Mouse (Mus musculus): ENCODE measurements around the gene Wdr63.
"Not testable (repeated sequence)": the region's sequence is repeated elsewhere in the genome, so short reads cannot be mapped to it uniquely, and the experiment has no call there.

Wdr63 gene

DNA sequence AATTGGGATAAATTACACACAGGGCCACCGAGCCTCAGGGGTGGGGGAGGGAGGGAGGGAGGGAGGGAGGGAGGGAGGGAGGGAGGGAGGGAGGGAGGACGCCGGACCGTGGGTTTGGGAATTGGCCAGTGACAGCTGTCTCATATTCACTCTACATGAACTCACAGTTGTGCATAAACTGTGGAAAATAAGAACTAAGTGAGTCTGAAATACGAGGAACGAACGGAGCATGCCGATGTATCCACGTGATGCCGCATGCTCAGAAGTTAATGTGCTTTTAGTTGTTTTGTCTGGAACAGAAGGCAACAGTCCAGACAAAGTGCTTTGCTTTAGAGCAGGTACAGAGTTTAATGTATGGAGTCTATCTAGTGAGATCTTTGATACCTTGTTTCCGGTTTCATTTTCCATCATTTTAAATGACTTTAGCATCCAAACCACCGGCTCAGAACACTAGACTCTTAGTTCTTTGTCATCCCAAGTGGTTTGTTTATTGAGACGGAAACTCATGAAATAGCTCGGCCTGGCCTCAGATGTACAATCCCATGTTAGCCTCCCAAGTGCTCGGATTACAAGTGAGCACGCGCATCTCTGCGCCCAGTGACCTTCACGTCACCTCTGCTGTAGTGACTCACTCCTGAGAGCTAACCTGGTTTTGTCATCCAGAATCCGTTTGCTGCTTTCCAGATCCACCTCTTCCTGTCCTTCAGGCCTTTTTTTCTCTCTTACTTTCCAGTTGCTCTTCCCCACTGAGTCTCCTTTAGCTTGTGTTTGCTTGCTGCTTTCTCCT lies 97.9 kb downstream of the Wdr63 start:
- DNase-seq = no peak

DNA sequence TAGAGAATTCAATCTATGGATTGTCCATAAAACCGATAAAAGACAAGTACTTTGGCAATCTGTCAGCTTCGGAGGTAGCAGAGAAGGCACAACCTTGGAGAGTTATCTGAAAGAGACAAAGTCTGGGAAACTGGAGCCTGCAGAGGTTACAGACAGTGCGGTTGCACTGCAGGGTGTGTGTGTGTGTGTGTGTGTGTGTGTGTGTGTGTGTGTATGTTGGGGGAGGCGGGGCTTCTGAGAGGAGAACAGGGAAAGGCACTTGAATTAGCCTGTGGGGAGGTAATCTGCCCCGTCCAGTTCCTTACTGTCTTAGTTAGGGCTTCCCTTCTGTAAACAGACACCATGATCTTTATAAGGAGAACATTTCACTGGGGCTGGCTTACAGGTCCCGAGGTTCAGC lies 100.1 kb downstream of the Wdr63 start:
- DNase-seq = no peak

DNA sequence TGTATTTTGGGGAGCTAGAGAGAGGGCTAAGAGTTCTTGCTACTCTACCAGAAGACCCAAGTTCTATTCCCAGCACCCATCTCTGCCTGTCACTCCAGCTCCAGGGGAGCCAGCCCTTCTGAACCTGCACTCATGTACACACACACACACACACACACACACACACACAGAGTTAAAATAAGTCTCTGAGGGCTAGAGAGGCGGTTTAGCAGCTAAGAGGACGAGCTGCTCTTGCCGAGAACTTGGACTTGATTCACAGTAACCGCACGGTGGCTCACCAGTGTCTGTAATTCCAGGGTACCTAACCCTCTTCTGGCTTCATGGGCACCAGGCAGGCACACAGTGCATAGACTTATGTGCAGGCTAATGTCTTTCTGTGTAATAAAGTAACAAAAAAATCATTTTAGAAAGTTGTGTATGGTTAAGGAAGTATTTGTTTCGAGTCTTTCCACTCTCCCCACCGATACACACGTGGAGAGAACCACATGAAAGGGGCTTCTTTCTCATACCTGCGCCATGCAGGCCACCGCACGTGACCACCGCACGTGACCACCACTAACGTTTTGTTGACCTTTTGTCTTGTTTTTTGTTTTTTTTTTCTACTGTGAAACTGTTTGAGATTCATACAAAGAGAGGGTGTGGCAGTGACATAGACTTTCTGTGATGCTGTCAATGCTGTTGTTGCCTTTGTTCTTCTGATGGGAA lies 103.4 kb downstream of the Wdr63 start:
- DNase-seq = no peak

DNA sequence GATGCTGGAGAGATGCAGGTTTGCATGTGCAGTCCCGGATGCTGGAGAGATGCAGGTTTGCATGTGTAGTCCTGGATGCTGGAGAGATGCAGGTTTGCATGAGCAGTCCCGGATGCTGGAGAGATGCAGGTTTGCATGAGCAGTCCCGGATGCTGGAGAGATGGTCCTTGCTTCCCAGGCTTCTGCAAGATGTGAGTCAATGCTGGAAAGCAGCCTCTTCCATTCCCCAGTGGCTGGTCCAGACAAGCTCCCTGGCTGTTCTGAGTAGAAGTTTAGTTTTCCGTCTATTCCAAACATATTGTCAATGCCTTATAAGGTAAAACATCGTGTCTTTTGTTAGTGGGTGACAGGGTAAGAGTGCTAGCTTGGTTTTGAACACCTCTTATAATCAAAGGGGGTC lies 111.4 kb downstream of the Wdr63 start:
- DNase-seq = not testable (repeated sequence)

DNA sequence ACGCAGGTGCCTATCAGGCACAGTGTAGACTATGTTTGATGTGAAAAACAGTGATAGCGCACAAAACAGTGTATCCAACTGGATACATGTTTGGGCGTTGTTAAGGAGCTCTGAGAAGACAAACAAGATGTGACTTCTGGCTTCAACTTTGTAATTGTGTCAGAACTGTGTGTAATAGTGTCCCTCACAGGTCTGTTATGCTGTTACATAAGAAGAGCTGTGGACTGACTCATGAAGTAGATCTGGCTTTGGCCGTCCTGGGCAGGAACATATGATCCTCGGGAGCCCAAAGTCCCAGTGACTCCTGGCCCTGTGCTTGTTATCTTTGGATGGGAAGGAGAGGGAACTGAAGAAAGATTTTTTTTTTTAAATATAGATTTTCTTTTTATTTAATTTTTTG lies 112.4 kb downstream of the Wdr63 start:
- DNase-seq = peak; percentile 48

DNA sequence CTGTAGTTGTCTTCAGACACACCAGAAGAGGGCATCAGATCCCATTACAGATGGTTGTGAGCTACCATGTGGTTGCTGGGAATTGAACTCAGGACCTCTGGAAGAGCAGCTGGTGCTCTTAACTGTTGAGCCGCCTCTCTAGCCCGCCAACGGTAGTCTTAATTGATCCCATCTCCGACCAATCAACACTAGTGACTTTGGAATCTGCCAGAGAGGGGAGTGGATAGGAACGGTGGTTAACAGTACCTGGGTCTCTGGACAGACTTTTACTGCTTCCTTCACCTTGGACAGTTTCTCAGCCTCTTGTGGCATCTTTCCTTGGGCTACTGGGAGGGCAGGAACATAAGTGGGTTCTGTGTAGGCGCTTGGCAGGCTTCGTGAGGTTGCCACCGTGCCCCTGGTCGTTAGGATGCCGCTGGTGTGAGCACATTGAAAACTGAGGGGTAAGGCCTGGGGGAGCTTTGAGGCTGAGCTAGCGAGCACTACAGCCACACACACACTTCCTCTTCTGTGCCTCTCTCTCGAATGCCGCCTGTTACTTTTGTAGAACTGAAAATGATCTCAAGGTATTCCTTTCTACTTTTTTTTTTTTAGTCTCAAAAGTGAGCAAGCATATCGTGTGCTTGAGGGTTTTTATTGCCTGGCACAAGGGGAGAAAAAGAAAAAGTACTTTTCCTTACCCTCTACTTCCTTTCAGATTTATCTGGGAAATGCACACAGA lies 114.3 kb downstream of the Wdr63 start:
- no peak for DNase-seq

DNA sequence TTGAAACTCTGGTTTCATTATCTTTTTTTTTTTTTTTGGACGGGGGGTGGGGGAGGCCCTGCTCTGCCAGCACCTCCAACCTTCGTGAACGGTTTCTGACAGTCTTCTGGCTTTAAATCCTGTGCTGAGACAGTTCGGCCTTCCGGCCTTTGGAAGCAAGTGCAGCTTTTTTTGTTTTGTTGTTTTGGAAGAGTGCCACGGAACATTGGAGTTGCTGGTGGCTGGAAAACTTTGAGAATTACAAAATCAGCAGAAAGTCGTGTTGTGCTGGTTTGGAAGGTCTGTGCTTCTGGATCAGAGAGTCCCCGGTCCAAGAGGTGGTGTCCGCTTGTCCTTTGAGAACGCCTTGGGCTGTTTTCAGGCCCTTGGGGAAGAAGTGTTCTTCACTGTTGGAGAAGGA lies 115.1 kb downstream of the Wdr63 start:
- DNase-seq = peak; percentile 97

DNA sequence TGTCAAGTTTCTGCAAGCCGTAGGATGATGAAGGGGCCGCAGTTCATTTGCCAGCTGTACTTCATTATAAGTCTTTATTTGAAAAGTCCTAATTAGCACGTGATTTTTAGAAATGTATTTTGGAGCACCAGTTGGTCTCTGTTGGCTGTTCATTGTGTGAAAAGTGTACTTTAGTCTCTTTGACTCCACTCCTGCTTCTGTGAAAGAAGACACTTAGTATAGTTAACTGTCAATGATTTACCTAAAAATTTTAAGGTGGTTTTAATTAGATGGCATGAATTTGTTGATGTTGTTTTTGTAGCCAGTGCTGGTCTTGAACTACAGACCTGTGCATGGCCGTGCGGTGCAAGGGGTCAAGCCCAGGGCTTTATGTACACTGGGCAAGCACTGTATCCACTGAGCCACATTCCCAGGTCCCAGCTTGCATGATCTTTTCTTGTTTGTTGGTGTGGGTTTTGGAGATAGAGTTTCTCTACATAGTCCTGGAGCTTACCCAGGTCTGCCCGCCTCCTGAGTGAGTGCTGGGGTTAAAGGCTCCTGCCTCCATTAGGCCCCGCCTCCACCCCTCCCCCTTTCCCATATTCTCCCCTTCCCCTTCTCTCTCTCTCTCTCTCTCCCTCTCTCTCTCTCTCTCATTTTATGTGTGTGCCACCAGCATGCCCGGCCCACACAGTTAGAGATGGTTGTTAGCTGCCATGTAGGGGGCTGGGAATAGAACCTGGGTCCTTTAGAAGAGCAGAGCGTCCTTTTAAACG lies 115.8 kb downstream of the Wdr63 start:
- peak; percentile 71 for DNase-seq

DNA sequence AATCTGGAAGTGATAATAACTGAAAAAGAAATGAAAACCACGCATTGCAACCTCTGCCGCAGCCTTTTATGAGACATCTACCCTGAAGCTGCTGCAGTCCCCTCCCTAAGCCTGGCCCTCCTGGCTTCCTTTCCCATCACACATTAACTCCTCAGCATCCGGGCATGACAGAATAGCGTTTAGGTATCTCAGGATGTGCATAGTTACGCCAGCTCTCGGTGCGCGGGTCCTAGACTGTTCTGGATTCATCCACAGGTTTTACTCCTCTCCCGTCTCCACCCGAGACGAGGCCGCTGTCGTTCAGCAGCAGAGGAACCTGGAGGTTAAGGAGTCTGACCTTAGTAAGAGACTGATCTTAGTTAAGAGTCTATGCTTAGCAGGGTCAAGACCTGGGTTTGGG lies 116.8 kb downstream of the Wdr63 start:
- DNase-seq = peak; percentile 69
